Mouse (Mus musculus): ENCODE measurements at regions not wholly inside any gene's neighbourhood (a gene's known extent, or its start where the extent isn't known, plus 50 kb on each side); places are given as distances from the start of the nearest gene placed in this dataset.

DNA sequence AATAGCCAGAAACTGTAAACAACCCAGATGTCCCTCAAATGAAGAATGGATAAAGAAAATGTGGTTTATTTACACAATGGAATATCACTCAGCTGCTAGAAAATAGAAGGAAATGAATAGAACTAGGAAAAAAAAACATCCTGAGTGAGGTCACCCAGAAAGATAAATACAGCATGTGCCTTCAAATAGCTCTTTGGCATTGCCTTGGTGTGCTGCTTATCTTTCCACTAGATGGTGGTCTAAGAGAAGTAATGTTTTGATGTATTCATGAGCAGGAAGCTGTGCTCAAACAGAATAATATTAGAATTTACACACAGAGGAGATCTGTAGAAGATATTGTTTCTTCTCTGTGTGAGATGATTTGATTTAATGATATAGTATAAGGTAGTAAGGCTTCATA lies 78.8 kb downstream of the Zfp619 start:
- Histone ChIP-seq H3K4me3 (ENCODE audit: control insufficient read depth, low read depth, low read length) (no peak overlapping the region), H3K36me3 (ENCODE audit: control insufficient read depth, insufficient read depth, low read length) (no peaks in the 10 kb centered on the region), H3K27ac (ENCODE audit: control insufficient read depth, insufficient read depth, low read depth, low read length) (no peak overlapping the region), H3K4me1 (ENCODE audit: control insufficient read depth, insufficient read depth, low read length) (no peaks in the 10 kb centered on the region), H3K27me3 (ENCODE audit: control insufficient read depth, insufficient read depth, low read length) (no peaks in the 10 kb centered on the region)
- TF ChIP-seq CTCF (IDR thresholded peaks at IDR 0.05; ENCODE audit: control insufficient read depth, insufficient read depth, insufficient replicate concordance, low read depth, low read length): no peak
- no peak for TF ChIP-seq POLR2A (IDR thresholded peaks at IDR 0.05; ENCODE audit: control insufficient read depth, low read depth, low read length)

GRCm38 (mm10) chr7:39613767-39614166 lies 96.2 kb downstream of the Zfp619 start:
- TF ChIP-seq CTCF (IDR thresholded peaks at IDR 0.05; ENCODE audit: control insufficient read depth, insufficient read depth, insufficient replicate concordance, low read depth, low read length): no peak
- no peak for TF ChIP-seq POLR2A (IDR thresholded peaks at IDR 0.05; ENCODE audit: control insufficient read depth, low read depth, low read length)
- Histone ChIP-seq H3K36me3 (ENCODE audit: control insufficient read depth, insufficient read depth, low read length) (no peaks in the 10 kb centered on the region), H3K4me3 (ENCODE audit: control insufficient read depth, low read depth, low read length) (no peak overlapping the region), H3K27ac (ENCODE audit: control insufficient read depth, insufficient read depth, low read depth, low read length) (no peak overlapping the region), H3K27me3 (ENCODE audit: control insufficient read depth, insufficient read depth, low read length) (no peaks in the 10 kb centered on the region), H3K4me1 (ENCODE audit: control insufficient read depth, insufficient read depth, low read length) (no peaks in the 10 kb centered on the region)

DNA sequence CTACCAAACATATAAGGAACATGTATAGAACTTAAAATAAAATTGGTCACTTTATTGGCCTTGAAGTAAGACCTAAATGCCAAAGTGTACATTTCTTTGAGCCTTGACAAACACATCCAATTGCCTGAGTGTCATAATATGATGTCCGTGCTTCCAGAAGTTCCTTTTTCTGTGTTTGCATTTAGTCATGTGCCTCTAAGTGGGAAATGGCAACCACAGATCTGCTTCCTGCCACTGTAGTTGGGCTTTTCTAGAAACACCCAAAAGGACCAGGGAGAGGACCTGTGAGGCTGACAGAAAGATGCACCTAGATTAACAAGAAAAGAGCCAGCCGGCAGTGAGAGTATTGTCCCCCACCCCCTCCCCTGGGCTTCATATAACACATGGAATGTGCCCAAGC lies 97.5 kb downstream of the Zfp619 start:
- H3K4me1 ChIP-seq (ENCODE audit: control insufficient read depth, insufficient read depth, low read length): no peaks in the 10 kb centered on the region
- no peak overlapping the region for H3K4me3 ChIP-seq (ENCODE audit: control insufficient read depth, low read depth, low read length)
- H3K27ac ChIP-seq (ENCODE audit: control insufficient read depth, insufficient read depth, low read depth, low read length): no peak overlapping the region
- no peaks in the 10 kb centered on the region for H3K36me3 ChIP-seq (ENCODE audit: control insufficient read depth, insufficient read depth, low read length)
- TF ChIP-seq POLR2A (IDR thresholded peaks at IDR 0.05; ENCODE audit: control insufficient read depth, low read depth, low read length) (no peak), CTCF (IDR thresholded peaks at IDR 0.05; ENCODE audit: control insufficient read depth, insufficient read depth, insufficient replicate concordance, low read depth, low read length) (no peak)
- H3K27me3 ChIP-seq (ENCODE audit: control insufficient read depth, insufficient read depth, low read length): no peaks in the 10 kb centered on the region

DNA sequence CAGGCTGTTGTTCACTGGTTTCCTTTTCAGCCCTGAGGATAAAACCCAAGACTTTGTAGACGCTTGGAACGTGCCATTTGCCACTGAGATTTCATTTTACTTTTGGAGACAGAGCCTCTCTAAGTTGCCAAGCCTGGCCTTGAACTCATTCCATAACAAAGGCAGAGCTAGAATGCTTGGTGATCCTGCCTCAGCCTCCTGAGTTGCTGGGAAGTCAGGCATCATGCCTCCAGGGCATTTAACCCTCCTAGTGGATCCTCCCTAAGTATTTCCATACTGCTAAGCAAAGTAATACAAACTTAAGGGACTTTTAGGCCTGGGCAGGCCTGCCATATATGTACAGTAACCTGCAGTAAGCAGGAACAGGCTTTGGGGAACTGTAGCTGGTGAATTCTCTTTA lies 104.2 kb downstream of the Zfp619 start:
- H3K36me3 ChIP-seq (ENCODE audit: control insufficient read depth, insufficient read depth, low read length): no peaks in the 10 kb centered on the region
- H3K4me3 ChIP-seq (ENCODE audit: control insufficient read depth, low read depth, low read length): no peak overlapping the region
- TF ChIP-seq CTCF (IDR thresholded peaks at IDR 0.05; ENCODE audit: control insufficient read depth, insufficient read depth, insufficient replicate concordance, low read depth, low read length) (no peak), POLR2A (IDR thresholded peaks at IDR 0.05; ENCODE audit: control insufficient read depth, low read depth, low read length) (no peak)
- H3K27ac ChIP-seq (ENCODE audit: control insufficient read depth, insufficient read depth, low read depth, low read length): no peak overlapping the region
- no peaks in the 10 kb centered on the region for H3K27me3 ChIP-seq (ENCODE audit: control insufficient read depth, insufficient read depth, low read length)
- no peaks in the 10 kb centered on the region for H3K4me1 ChIP-seq (ENCODE audit: control insufficient read depth, insufficient read depth, low read length)

- no peaks in the 10 kb centered on the region for H3K36me3 ChIP-seq (ENCODE audit: control insufficient read depth, insufficient read depth, low read length)
- TF ChIP-seq POLR2A (IDR thresholded peaks at IDR 0.05; ENCODE audit: control insufficient read depth, low read depth, low read length) (no peak), CTCF (IDR thresholded peaks at IDR 0.05; ENCODE audit: control insufficient read depth, insufficient read depth, insufficient replicate concordance, low read depth, low read length) (no peak)
- H3K27ac ChIP-seq (ENCODE audit: control insufficient read depth, insufficient read depth, low read depth, low read length): no peak overlapping the region
- H3K4me3 ChIP-seq (ENCODE audit: control insufficient read depth, low read depth, low read length): no peak overlapping the region
- no peaks in the 10 kb centered on the region for H3K4me1 ChIP-seq (ENCODE audit: control insufficient read depth, insufficient read depth, low read length)
- H3K27me3 ChIP-seq (ENCODE audit: control insufficient read depth, insufficient read depth, low read length): no peaks in the 10 kb centered on the region
Observed at GRCm38 (mm10) chr7:39632836-39633235, 115.3 kb downstream of the Zfp619 start.

GRCm38 (mm10) chr7:39642333-39642732 lies 124.8 kb downstream of the Zfp619 start:
- TF ChIP-seq CTCF (IDR thresholded peaks at IDR 0.05; ENCODE audit: control insufficient read depth, insufficient read depth, insufficient replicate concordance, low read depth, low read length) (no peak), POLR2A (IDR thresholded peaks at IDR 0.05; ENCODE audit: control insufficient read depth, low read depth, low read length) (no peak)
- Histone ChIP-seq H3K27ac (ENCODE audit: control insufficient read depth, insufficient read depth, low read depth, low read length) (no peak overlapping the region), H3K36me3 (ENCODE audit: control insufficient read depth, insufficient read depth, low read length) (no peaks in the 10 kb centered on the region), H3K27me3 (ENCODE audit: control insufficient read depth, insufficient read depth, low read length) (no peaks in the 10 kb centered on the region), H3K4me3 (ENCODE audit: control insufficient read depth, low read depth, low read length) (no peak overlapping the region), H3K4me1 (ENCODE audit: control insufficient read depth, insufficient read depth, low read length) (no peaks in the 10 kb centered on the region)

DNA sequence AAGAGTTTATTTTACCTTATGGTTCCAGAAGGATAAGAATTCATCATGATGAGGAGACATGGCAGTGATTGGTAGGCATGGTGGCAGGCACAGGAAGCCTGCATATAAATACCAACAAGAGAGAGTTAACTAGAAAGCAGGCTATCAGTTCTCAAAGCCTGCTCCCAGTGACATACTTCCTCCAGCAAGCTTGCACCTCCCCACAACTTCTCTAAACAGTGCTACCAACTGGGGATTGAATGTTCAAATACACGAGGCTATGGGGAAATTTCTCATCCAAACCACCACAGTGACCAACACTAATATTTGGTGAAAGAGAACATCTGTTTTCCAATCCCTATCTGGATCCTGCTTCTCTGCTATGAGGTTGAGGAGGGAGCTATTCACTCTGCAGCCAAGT lies 125.8 kb downstream of the Zfp619 start:
- H3K27me3 ChIP-seq (ENCODE audit: control insufficient read depth, insufficient read depth, low read length): no peaks in the 10 kb centered on the region
- no peak overlapping the region for H3K27ac ChIP-seq (ENCODE audit: control insufficient read depth, insufficient read depth, low read depth, low read length)
- TF ChIP-seq POLR2A (IDR thresholded peaks at IDR 0.05; ENCODE audit: control insufficient read depth, low read depth, low read length) (no peak), CTCF (IDR thresholded peaks at IDR 0.05; ENCODE audit: control insufficient read depth, insufficient read depth, insufficient replicate concordance, low read depth, low read length) (no peak)
- H3K4me3 ChIP-seq (ENCODE audit: control insufficient read depth, low read depth, low read length): no peak overlapping the region
- H3K4me1 ChIP-seq (ENCODE audit: control insufficient read depth, insufficient read depth, low read length): no peaks in the 10 kb centered on the region
- H3K36me3 ChIP-seq (ENCODE audit: control insufficient read depth, insufficient read depth, low read length): no peaks in the 10 kb centered on the region

GRCm38 (mm10) chr7:39650483-39651102 lies 133.0 kb downstream of the Zfp619 start:
- Histone ChIP-seq H3K4me3 (ENCODE audit: control insufficient read depth, low read depth, low read length) (no peak overlapping the region), H3K36me3 (ENCODE audit: control insufficient read depth, insufficient read depth, low read length) (no peaks in the 10 kb centered on the region), H3K27ac (ENCODE audit: control insufficient read depth, insufficient read depth, low read depth, low read length) (no peak overlapping the region), H3K4me1 (ENCODE audit: control insufficient read depth, insufficient read depth, low read length) (no peaks in the 10 kb centered on the region), H3K27me3 (ENCODE audit: control insufficient read depth, insufficient read depth, low read length) (no peaks in the 10 kb centered on the region)
- TF ChIP-seq POLR2A (IDR thresholded peaks at IDR 0.05; ENCODE audit: control insufficient read depth, low read depth, low read length) (no peak), CTCF (IDR thresholded peaks at IDR 0.05; ENCODE audit: control insufficient read depth, insufficient read depth, insufficient replicate concordance, low read depth, low read length) (no peak)
